Comparison of ENCODE assay signal across 10 mouse cellular contexts in genomic region chr14:51921759-51922570, GRCm38 (mm10). TPM values are rescaled to one million over a fixed set of nuclear protein-coding genes. Genes with fewer than 3 reads are reported as not detected.
DNase-seq lines count a peak whose midpoint lies in the region; ATAC-seq and TF ChIP-seq lines count a peak whose summit lies in the region.
"Had no signal": no experiment of that assay in that cellular context is flagged by ENCODE, and none has a peak within 500 bp of the region (broad histone marks: within the 10 kb centered on the region; RNA-seq: fewer than 3 reads in every experiment).

No protein-coding gene starts in this region.

- no peak for TF ChIP-seq CTCF in heart, postnatal 0 days (IDR thresholded peaks at IDR 0.05; ENCODE audit: low read depth)
- TF ChIP-seq CTCF in thymus, adult 2 months (IDR thresholded peaks at IDR 0.05; ENCODE audit: borderline replicate concordance, control insufficient read depth, extremely low read depth, insufficient read depth, low read length, poor library complexity) = no peak

- H3K9me3 ChIP-seq in kidney, embryonic 16.5 days (ENCODE audit: low read length) = no peaks in the 10 kb centered on the region
- no peaks in the 10 kb centered on the region for H3K9me3 ChIP-seq in heart, postnatal 0 days (replicated peaks; ENCODE audit: control insufficient read depth, low read length)
- no peaks in the 10 kb centered on the region for H3K9me3 ChIP-seq in limb, embryonic 13.5 days

- no peak overlapping the region for H3K27ac ChIP-seq in kidney, embryonic 16.5 days (ENCODE audit: low read length)
- H3K27ac ChIP-seq in heart, postnatal 0 days (ENCODE audit: low read depth) = peak overlapping the region; percentile 61
- no peak overlapping the region for H3K27ac ChIP-seq in limb, embryonic 13.5 days
- no peak overlapping the region for H3K27ac ChIP-seq in thymus, adult 2 months (ENCODE audit: control insufficient read depth, insufficient read depth, low read length)

- no peak overlapping the region for H3K9ac ChIP-seq in kidney, embryonic 16.5 days (replicated peaks; ENCODE audit: low read length)
- H3K9ac ChIP-seq in heart, postnatal 0 days (replicated peaks; ENCODE audit: low read depth, low read length) = no peak overlapping the region
- H3K9ac ChIP-seq in limb, embryonic 13.5 days = no peak overlapping the region

- ATAC-seq in kidney, embryonic 16.5 days (ENCODE audit: low FRiP score, low TSS enrichment) = peak; percentile 69
- ATAC-seq in frontal cortex, adult (ENCODE audit: low TSS enrichment) = peak; percentile 50
- peak; percentile 73 for ATAC-seq in heart, postnatal 0 days (ENCODE audit: insufficient read depth, low read depth)
- ATAC-seq in limb, embryonic 13.5 days (ENCODE audit: low FRiP score, low read depth) = peak; percentile 30; the same call in 1 of the 2 replicates
- ATAC-seq in megakaryocyte, adult 5-6 weeks (ENCODE audit: poor library complexity, severe bottlenecking) = no peak

- no peak for DNase-seq in kidney, adult 18-20 months
- no peak for DNase-seq in heart, postnatal 0 days (ENCODE audit: low spot score)
- DNase-seq in skeletal muscle tissue, adult 2 months (ENCODE audit: low read depth, low spot score) = peak; percentile 88
- no peak for DNase-seq in thymus, adult 2 months

- 68% methylated on average over 16 of the region's 16 CpGs for WGBS in kidney, embryonic 16.5 days
- 50% methylated on average over 16 of the region's 16 CpGs for WGBS in heart, postnatal 0 days
- 75% methylated on average over 16 of the region's 16 CpGs for WGBS in limb, embryonic 13.5 days
- 89% methylated on average over 16 of the region's 16 CpGs for WGBS in thymus, adult 2 months

- TF ChIP-seq EP300 in heart, postnatal 0 days (IDR thresholded peaks at IDR 0.05; ENCODE audit: low read depth) = no peak

- no peaks in the 10 kb centered on the region for H3K27me3 ChIP-seq in kidney, embryonic 16.5 days (ENCODE audit: insufficient read depth, low read length)
- no peaks in the 10 kb centered on the region for H3K27me3 ChIP-seq in heart, postnatal 0 days (ENCODE audit: control insufficient read depth, insufficient read depth, low read length)
- H3K27me3 ChIP-seq in limb, embryonic 13.5 days = no peaks in the 10 kb centered on the region
- no peaks in the 10 kb centered on the region for H3K27me3 ChIP-seq in thymus, adult 2 months (ENCODE audit: control insufficient read depth, insufficient read depth, low read length)

- 0 out of 2 replicates have a peak, but pooled peaks cover 5% of the 10 kb centered on the region for H3K4me1 ChIP-seq in kidney, embryonic 16.5 days (ENCODE audit: insufficient read depth, low read length)
- H3K4me1 ChIP-seq in heart, postnatal 0 days (ENCODE audit: control insufficient read depth, insufficient read depth) = peaks cover 16% of the 10 kb centered on the region
- 0 out of 2 replicates have a peak, but pooled peaks cover 8% of the 10 kb centered on the region for H3K4me1 ChIP-seq in limb, embryonic 13.5 days
- H3K4me1 ChIP-seq in thymus, adult 2 months (replicated peaks; ENCODE audit: control insufficient read depth, insufficient read depth, low read length) = no peaks in the 10 kb centered on the region

- H3K4me3 ChIP-seq in kidney, embryonic 16.5 days (ENCODE audit: low read length) = no peak overlapping the region
- H3K4me3 ChIP-seq in heart, postnatal 0 days (ENCODE audit: low read depth, low read length) = no peak overlapping the region
- H3K4me3 ChIP-seq in limb, embryonic 13.5 days = no peak overlapping the region
- H3K4me3 ChIP-seq in thymus, adult 2 months (ENCODE audit: control insufficient read depth, insufficient read depth, low read length) = no peak overlapping the region

- TF ChIP-seq POLR2A in thymus, adult 2 months (IDR thresholded peaks at IDR 0.05; ENCODE audit: control insufficient read depth, extremely low read depth, insufficient read depth, low read length, poor library complexity) = no peak

- no peak overlapping the region for H3K4me2 ChIP-seq in kidney, embryonic 16.5 days (replicated peaks; ENCODE audit: low read depth, low read length)
- H3K4me2 ChIP-seq in heart, postnatal 0 days (ENCODE audit: low read depth, low read length) = no peak overlapping the region
- H3K4me2 ChIP-seq in limb, embryonic 13.5 days (replicated peaks) = no peak overlapping the region

- no peaks in the 10 kb centered on the region for H3K36me3 ChIP-seq in kidney, embryonic 16.5 days (ENCODE audit: insufficient read depth, low read length)
- H3K36me3 ChIP-seq in heart, postnatal 0 days (replicated peaks; ENCODE audit: control insufficient read depth, insufficient read depth, low read length) = no peaks in the 10 kb centered on the region
- no peaks in the 10 kb centered on the region for H3K36me3 ChIP-seq in limb, embryonic 13.5 days
- H3K36me3 ChIP-seq in thymus, adult 2 months (ENCODE audit: control insufficient read depth, insufficient read depth, low read length) = no peaks in the 10 kb centered on the region

RNA-seq across cellular contexts. Expression of gene Rnase13, which starts 0.6 kb away (rescaled TPM):
- polyA plus RNA-seq in kidney, embryonic 16.5 days (2015; fragmentation: Nextera tagmentation; extraction: Ambion mirVana) = not detected in 2 replicates
- not detected in 2 replicates for total RNA-seq in heart, postnatal 0 days (2014; rRNA removed; ENCODE audit: low replicate concordance)
- polyA plus RNA-seq in heart, postnatal 0 days (2015; fragmentation: Nextera tagmentation; extraction: Ambion mirVana) = not detected in 2 replicates
- not detected in 2 replicates for polyA plus RNA-seq in limb, embryonic 13.5 days (2015; fragmentation: Nextera tagmentation; extraction: Ambion mirVana)
- total RNA-seq in megakaryocyte, adult 5-6 weeks (2015) = not detected in 2 replicates
- total RNA-seq in megakaryocyte, adult 5-6 weeks (2017) = not detected in 2 replicates
- not detected in 2 replicates for polyA plus RNA-seq in thymus, adult 2 months (2012; rRNA removed)
- total RNA-seq: MEL had no signal
- polyA plus RNA-seq: embryonic facial prominence, embryonic 11.5 days had no signal

RNA-seq across cellular contexts. Expression of gene Tppp2, which starts 3.7 kb away (rescaled TPM):
- not detected in 2 replicates for polyA plus RNA-seq in kidney, embryonic 16.5 days (2015; fragmentation: Nextera tagmentation; extraction: Ambion mirVana)
- not detected in 2 replicates for total RNA-seq in heart, postnatal 0 days (2014; rRNA removed; ENCODE audit: low replicate concordance)
- polyA plus RNA-seq in heart, postnatal 0 days (2015; fragmentation: Nextera tagmentation; extraction: Ambion mirVana) = not detected in 2 replicates
- not detected in 2 replicates for polyA plus RNA-seq in limb, embryonic 13.5 days (2015; fragmentation: Nextera tagmentation; extraction: Ambion mirVana)
- total RNA-seq in megakaryocyte, adult 5-6 weeks (2015) = not detected in 2 replicates
- total RNA-seq in megakaryocyte, adult 5-6 weeks (2017) = not detected in 2 replicates
- not detected in 2 replicates for polyA plus RNA-seq in thymus, adult 2 months (2012; rRNA removed)
- total RNA-seq: MEL had no signal
- polyA plus RNA-seq: embryonic facial prominence, embryonic 11.5 days had no signal

RNA-seq across cellular contexts. Expression of gene Ndrg2, which starts 8.0 kb away (rescaled TPM):
- 52.0 and 59.5 TPM in 2 replicates for polyA plus RNA-seq in kidney, embryonic 16.5 days (2015; fragmentation: Nextera tagmentation; extraction: Ambion mirVana)
- 785 and 1,158 TPM in 2 replicates for total RNA-seq in heart, postnatal 0 days (2014; rRNA removed; ENCODE audit: low replicate concordance)
- 581 and 591 TPM in 2 replicates for polyA plus RNA-seq in heart, postnatal 0 days (2015; fragmentation: Nextera tagmentation; extraction: Ambion mirVana)
- 53.1 and 61.8 TPM in 2 replicates for polyA plus RNA-seq in limb, embryonic 13.5 days (2015; fragmentation: Nextera tagmentation; extraction: Ambion mirVana)
- 0.36 and 1.5 TPM in 2 replicates for total RNA-seq in megakaryocyte, adult 5-6 weeks (2015)
- not detected in 2 replicates for total RNA-seq in megakaryocyte, adult 5-6 weeks (2017)
- 85.1 and 178 TPM in 2 replicates for polyA plus RNA-seq in thymus, adult 2 months (2012; rRNA removed)

RNA-seq across cellular contexts. Expression of gene Slc39a2, which starts 29.3 kb away (rescaled TPM):
- 0.30 and 0.50 TPM in 2 replicates for polyA plus RNA-seq in kidney, embryonic 16.5 days (2015; fragmentation: Nextera tagmentation; extraction: Ambion mirVana)
- not detected in 2 replicates for total RNA-seq in heart, postnatal 0 days (2014; rRNA removed; ENCODE audit: low replicate concordance)
- polyA plus RNA-seq in heart, postnatal 0 days (2015; fragmentation: Nextera tagmentation; extraction: Ambion mirVana) = 0.15 and 0.26 TPM in 2 replicates
- 1.4 and 1.6 TPM in 2 replicates for polyA plus RNA-seq in limb, embryonic 13.5 days (2015; fragmentation: Nextera tagmentation; extraction: Ambion mirVana)
- total RNA-seq in megakaryocyte, adult 5-6 weeks (2015) = 0.07 TPM in 1 of 2 replicates, not detected in the other
- total RNA-seq in megakaryocyte, adult 5-6 weeks (2017) = 0.18 and 0.20 TPM in 2 replicates
- polyA plus RNA-seq in thymus, adult 2 months (2012; rRNA removed) = 0.84 and 1.5 TPM in 2 replicates
- total RNA-seq: MEL had no signal

RNA-seq across cellular contexts. Expression of gene Mettl17, which starts 37.3 kb away (rescaled TPM):
- polyA plus RNA-seq in kidney, embryonic 16.5 days (2015; fragmentation: Nextera tagmentation; extraction: Ambion mirVana) = 49.1 and 57.3 TPM in 2 replicates
- total RNA-seq in heart, postnatal 0 days (2014; rRNA removed; ENCODE audit: low replicate concordance) = 21.6 and 57.0 TPM in 2 replicates
- 27.2 and 37.7 TPM in 2 replicates for polyA plus RNA-seq in heart, postnatal 0 days (2015; fragmentation: Nextera tagmentation; extraction: Ambion mirVana)
- polyA plus RNA-seq in limb, embryonic 13.5 days (2015; fragmentation: Nextera tagmentation; extraction: Ambion mirVana) = 52.1 and 62.2 TPM in 2 replicates
- total RNA-seq in megakaryocyte, adult 5-6 weeks (2015) = 6.2 and 11.7 TPM in 2 replicates
- total RNA-seq in megakaryocyte, adult 5-6 weeks (2017) = 6.3 and 11.1 TPM in 2 replicates
- polyA plus RNA-seq in thymus, adult 2 months (2012; rRNA removed) = 50.4 and 56.7 TPM in 2 replicates
